Mouse (Mus musculus) CH12.LX (cell line): ENCODE results near the gene Dcdc2b. TPM values are rescaled to one million over a fixed set of nuclear protein-coding genes. Genes with fewer than 3 reads are reported as not detected.

Experiments used
- DNase-seq: peaks from one replicate; pipeline ENCODE4 v3.0.0-alpha.2; 2013; ENCODE audit errors: extremely low read depth
- H3K27ac ChIP-seq: 2 replicates; pipeline ENCODE4 v1.5.1; 2012; ENCODE audit warnings: low read depth, mild to moderate bottlenecking, control low read depth, moderate library complexity; ENCODE audit not compliant: insufficient read depth
- H3K27me3 ChIP-seq: replicated peaks from 2 replicates; pipeline ENCODE3; 2012; ENCODE audit warnings: inconsistent platforms
- H3K36me3 ChIP-seq, 2 experiments: replicated peaks in 1 of 2; 2 replicates each; pipeline versions ENCODE3 to v1.6.1; 2012; ENCODE audit warnings: inconsistent platforms in 1 of 2, low read length in 1 of 2, mild to moderate bottlenecking in 1 of 2, mixed read lengths in 1 of 2, moderate library complexity in 1 of 2; ENCODE audit not compliant: control insufficient read depth in 1 of 2, insufficient read depth in 1 of 2
- H3K4me1 ChIP-seq, 2 experiments: 2 replicates each; pipeline ENCODE4 v1.6.1; 2012; ENCODE audit warnings: inconsistent platforms in 1 of 2, moderate library complexity in 1 of 2; ENCODE audit not compliant: insufficient read depth in 2 of 2, control insufficient read depth in 1 of 2
- H3K4me2 ChIP-seq: 2 replicates; pipeline ENCODE4 v1.6.1; 2012; ENCODE audit warnings: low read depth, mild to moderate bottlenecking, control low read depth; ENCODE audit not compliant: poor library complexity, insufficient read depth, severe bottlenecking
- H3K4me3 ChIP-seq, 3 experiments: fragments of 150-350 bp in 1 of 3; sonication (generic) in 1 of 3; replicated peaks in 1 of 3; 2 replicates each; pipeline versions ENCODE3 to v1.5.1; 2011 to 2012; ENCODE audit warnings: low read depth in 2 of 3, low read length in 2 of 3, mild to moderate bottlenecking in 2 of 3, moderate library complexity in 2 of 3, control low read depth in 1 of 3, improper control_type of control experiment in 1 of 3, inconsistent platforms in 1 of 3, mixed read lengths in 1 of 3; ENCODE audit not compliant: poor library complexity in 1 of 3
- H3K79me2 ChIP-seq: replicated peaks from 2 replicates; pipeline ENCODE4 v1.6.1; 2012; ENCODE audit warnings: mild to moderate bottlenecking, moderate library complexity; ENCODE audit not compliant: control insufficient read depth, poor library complexity, insufficient read depth, severe bottlenecking; ENCODE audit errors: extremely low read depth
- H3K9ac ChIP-seq: 2 replicates; pipeline ENCODE4 v1.6.1; 2012; ENCODE audit warnings: low read depth, mild to moderate bottlenecking, control low read depth, moderate library complexity; ENCODE audit not compliant: insufficient read depth
- H3K9me3 ChIP-seq: replicated peaks from 2 replicates; pipeline ENCODE3; 2012; ENCODE audit warnings: low read length, inconsistent platforms, mixed read lengths
- CHD1 ChIP-seq: IDR thresholded peaks from 2 replicates; pipeline ENCODE4 v1.6.1; 2012; ENCODE audit warnings: low read depth, low read length, improper control_type of control experiment, inconsistent platforms
- CHD2 ChIP-seq: IDR thresholded peaks from 2 replicates; pipeline ENCODE4 v1.6.1; 2011; ENCODE audit warnings: low read length, improper control_type of control experiment
- E2F4 ChIP-seq: IDR thresholded peaks from 2 replicates; pipeline ENCODE4 v1.6.1; 2011; ENCODE audit warnings: low read depth, low read length, improper control_type of control experiment; ENCODE audit not compliant: insufficient replicate concordance
- ELF1 ChIP-seq: IDR thresholded peaks from 2 replicates; pipeline ENCODE4 v1.6.1; 2014; ENCODE audit warnings: low read depth, mild to moderate bottlenecking, inconsistent platforms, low read length, improper control_type of control experiment
- GABPA ChIP-seq: IDR thresholded peaks from 2 replicates; pipeline ENCODE4 v1.6.1; 2012; ENCODE audit warnings: low read depth, low read length, improper control_type of control experiment, inconsistent platforms; ENCODE audit not compliant: insufficient replicate concordance
- IRF4 ChIP-seq: IDR thresholded peaks from 2 replicates; pipeline ENCODE4 v1.6.1; 2014; ENCODE audit warnings: low read depth, mild to moderate bottlenecking, inconsistent platforms, low read length, improper control_type of control experiment
- KAT2A ChIP-seq: IDR thresholded peaks from 2 replicates; pipeline ENCODE4 v1.6.1; 2012; ENCODE audit warnings: low read length, improper control_type of control experiment, inconsistent platforms; ENCODE audit not compliant: insufficient replicate concordance
- MAX ChIP-seq: IDR thresholded peaks from 2 replicates; pipeline ENCODE4 v1.6.1; 2011; ENCODE audit warnings: low read length, improper control_type of control experiment
- MAZ ChIP-seq: IDR thresholded peaks from 2 replicates; pipeline ENCODE4 v1.6.1; 2012; ENCODE audit warnings: low read depth, mild to moderate bottlenecking, inconsistent platforms, low read length, improper control_type of control experiment, moderate library complexity
- MEF2A ChIP-seq: IDR thresholded peaks from 2 replicates; pipeline ENCODE4 v1.6.1; 2014; ENCODE audit warnings: low read depth, mild to moderate bottlenecking, inconsistent platforms, low read length, improper control_type of control experiment, borderline replicate concordance
- MXI1 ChIP-seq: IDR thresholded peaks from 2 replicates; pipeline ENCODE4 v1.6.1; 2011; ENCODE audit warnings: mild to moderate bottlenecking, low read depth, low read length, improper control_type of control experiment
- NELFE ChIP-seq: IDR thresholded peaks from 2 replicates; pipeline ENCODE4 v1.6.1; 2011; ENCODE audit warnings: low read depth, low read length, improper control_type of control experiment
- NRF1 ChIP-seq: IDR thresholded peaks from 2 replicates; pipeline ENCODE4 v1.6.1; 2014; ENCODE audit warnings: low read depth, mild to moderate bottlenecking, inconsistent platforms, low read length, improper control_type of control experiment, moderate library complexity
- POLR2A ChIP-seq: IDR thresholded peaks from 2 replicates; pipeline ENCODE4 v1.6.1; 2011; ENCODE audit warnings: low read depth, mild to moderate bottlenecking, improper control_type of control experiment, low read length
- POLR2AphosphoS2 ChIP-seq: IDR thresholded peaks from 2 replicates; pipeline ENCODE4 v1.6.1; 2011; ENCODE audit warnings: low read depth, low read length, improper control_type of control experiment
- RAD21 ChIP-seq: IDR thresholded peaks from 2 replicates; pipeline ENCODE4 v1.6.1; 2011; ENCODE audit warnings: low read depth, mild to moderate bottlenecking, low read length, improper control_type of control experiment, moderate library complexity
- SMC3 ChIP-seq: IDR thresholded peaks from 2 replicates; pipeline ENCODE4 v1.6.1; 2011; ENCODE audit warnings: low read depth, low read length, improper control_type of control experiment
- TCF12 ChIP-seq: IDR thresholded peaks from 2 replicates; pipeline ENCODE4 v1.6.1; 2014; ENCODE audit warnings: low read depth, mild to moderate bottlenecking, inconsistent platforms, low read length, improper control_type of control experiment
- USF1 ChIP-seq: IDR thresholded peaks from 2 replicates; pipeline ENCODE4 v1.6.1; 2014; ENCODE audit warnings: low read depth, mild to moderate bottlenecking, inconsistent platforms, low read length, improper control_type of control experiment
- ZC3H11A ChIP-seq: IDR thresholded peaks from 2 replicates; pipeline ENCODE4 v1.6.1; 2012; ENCODE audit warnings: low read depth, mild to moderate bottlenecking, inconsistent platforms, low read length, improper control_type of control experiment
- ZMIZ1 ChIP-seq: IDR thresholded peaks from 2 replicates; pipeline ENCODE4 v1.6.1; 2012; ENCODE audit warnings: low read depth, mild to moderate bottlenecking, inconsistent platforms, low read length, improper control_type of control experiment
- ZNF384 ChIP-seq: IDR thresholded peaks from 2 replicates; pipeline ENCODE4 v1.6.1; 2012; ENCODE audit warnings: low read depth, low read length, improper control_type of control experiment, inconsistent platforms
- dilution Hi-C: fragments of 300-500 bp; cut with MboI; formaldehyde crosslinking; loops from 2 replicates; pipeline ENCODE4 v1.14.3; 2020; ENCODE audit warnings: low sequenced_read_pairs; ENCODE audit not compliant: extremely low pct_unique_long_range_greater_than_20kb, extremely low pct_ligation_motif_present
- in situ Hi-C: fragments of 300-500 bp; cut with MboI; formaldehyde crosslinking; loops from 3 replicates; pipeline ENCODE4 v1.14.3; 2019; ENCODE audit warnings: low sequenced_read_pairs, low pct_ligation_motif_present, low pct_unique_long_range_greater_than_20kb, mixed read lengths
- polyA plus RNA-seq: library from polyadenylated mRNA; unstranded; fragments of >175 nt; gene quantifications from 2 replicates; pipeline ENCODE4 v1.2.1, GENCODE M21; 2012; ENCODE audit warnings: low read depth; ENCODE audit not compliant: insufficient read length
- total RNA-seq, 2 experiments: library from RNA; depleted of rRNA; stranded (reverse); fragments of 300-350 nt in 1 of 2; fragments of >200 nt in 1 of 2; gene quantifications; 2 replicates each; pipeline ENCODE4 v1.2.3; 2012 to 2014

The Dcdc2b gene
- total and polyA plus RNA-seq, 3 experiments, result 0.66 to 1.6 TPM; not detected in 1

DNA sequence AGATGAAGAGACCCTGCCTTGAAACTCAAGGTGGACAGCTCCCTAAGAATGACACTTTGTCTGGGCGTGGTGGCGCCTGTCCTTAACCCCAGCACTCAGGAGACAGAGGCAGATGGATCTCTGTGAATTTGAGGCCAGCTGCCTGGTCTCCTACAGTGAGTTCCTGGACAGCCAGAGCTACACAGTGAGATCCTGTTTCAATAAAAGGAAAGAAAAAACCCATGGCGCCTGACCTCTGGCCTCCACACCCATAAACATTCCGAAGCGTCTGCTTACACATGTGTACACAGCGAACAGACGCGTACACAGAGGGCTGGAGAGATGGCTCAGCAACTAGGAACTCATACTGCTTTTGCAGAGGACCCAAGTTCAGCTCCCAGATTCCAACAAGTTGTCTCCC is 50.3 kb downstream of the Dcdc2b start:
- no peak for TF ChIP-seq ELF1
- no peak for TF ChIP-seq GABPA
- no peak for TF ChIP-seq ZNF384
- no peak for TF ChIP-seq MAZ
- no peak for TF ChIP-seq NRF1
- TF ChIP-seq CHD1, result no peak
- no peak for TF ChIP-seq KAT2A
- no peak for TF ChIP-seq MAX
- TF ChIP-seq MEF2A, result no peak
- Histone ChIP-seq H3K4me1 (peaks cover 0 to 9% of the 10 kb centered on the region in 2 experiments; a peak in 2 of 4 replicates), H3K4me3 (no peak overlapping the region), H3K9ac (no peak overlapping the region), H3K4me2 (no peak overlapping the region), H3K27me3 (no peaks in the 10 kb centered on the region), H3K9me3 (no peaks in the 10 kb centered on the region), H3K27ac (no peak overlapping the region), H3K79me2 (no peaks in the 10 kb centered on the region), H3K36me3 (no peaks in the 10 kb centered on the region)
- DNase-seq, result no peak
- in situ Hi-C loops, result no loop called here
- dilution Hi-C loops, result no loop called here

DNA sequence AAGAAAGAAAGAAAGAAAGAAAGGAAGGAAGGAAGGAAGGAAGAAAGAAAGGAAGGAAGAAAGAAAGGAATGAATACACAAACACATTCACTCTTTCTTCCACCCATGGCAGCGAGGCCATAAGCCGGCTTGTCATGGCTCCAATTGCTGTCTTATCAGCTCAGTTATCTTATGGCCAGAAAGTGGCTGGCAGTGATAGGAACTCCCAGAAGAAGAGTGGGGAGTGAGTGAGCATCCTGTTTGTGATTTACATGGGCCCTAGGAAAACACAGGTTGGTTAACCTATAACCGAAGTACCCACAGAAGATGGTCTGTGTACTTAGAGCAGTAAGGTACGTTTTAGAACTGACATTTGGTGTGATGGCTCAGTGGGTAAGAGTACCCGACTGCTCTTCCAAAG is 52.9 kb downstream of the Dcdc2b start:
- H3K36me3 ChIP-seq, result peaks cover 0 to under 1% of the 10 kb centered on the region in 2 experiments
- in situ Hi-C loops, result no loop called here
- H3K4me3 ChIP-seq, result no peak overlapping the region
- H3K9ac ChIP-seq, result no peak overlapping the region
- no peak for DNase-seq
- dilution Hi-C loops, result no loop called here
- no peaks in the 10 kb centered on the region for H3K9me3 ChIP-seq
- TF ChIP-seq TCF12 (no peak), NELFE (no peak), MXI1 (no peak), POLR2AphosphoS2 (no peak), USF1 (no peak), CHD2 (no peak), ZMIZ1 (no peak), MAX (no peak), POLR2A (no peak), SMC3 (no peak), RAD21 (no peak), E2F4 (no peak), ZC3H11A (no peak), IRF4 (no peak)
- no peaks in the 10 kb centered on the region; the same call in 1 of the 2 replicates for H3K79me2 ChIP-seq
- peaks cover under 1 to 17% of the 10 kb centered on the region in 2 experiments for H3K4me1 ChIP-seq
- H3K27me3 ChIP-seq, result no peaks in the 10 kb centered on the region
- H3K4me2 ChIP-seq, result no peak overlapping the region
- H3K27ac ChIP-seq, result no peak overlapping the region

Other genes starting within 250 kb of the Dcdc2b start
- gene Zbtb8a, start 236.1 kb downstream of the Dcdc2b start, total RNA-seq (2012; rRNA removed), result 0.04 TPM in 1 of 2 replicates, not detected in the other
- 0.16 TPM in 1 of 2 replicates, not detected in the other for gene Zbtb8a, start 236.1 kb downstream of the Dcdc2b start, total RNA-seq (2014; rRNA removed)
- 0.11 TPM in 1 of 2 replicates, not detected in the other for gene Zbtb8a, start 236.1 kb downstream of the Dcdc2b start, polyA plus RNA-seq
- gene Zbtb8b, start 173.4 kb downstream of the Dcdc2b start, total RNA-seq (2012; rRNA removed), result 0.04 TPM in 2 replicates
- gene Zbtb8b, start 173.4 kb downstream of the Dcdc2b start, total RNA-seq (2014; rRNA removed), result not detected in 2 replicates
- not detected in 2 replicates for gene Zbtb8b, start 173.4 kb downstream of the Dcdc2b start, polyA plus RNA-seq
- 20.2 and 20.4 TPM in 2 replicates for gene Bsdc1, start 152.7 kb downstream of the Dcdc2b start, total RNA-seq (2012; rRNA removed)
- 19.3 and 20.6 TPM in 2 replicates for gene Bsdc1, start 152.7 kb downstream of the Dcdc2b start, total RNA-seq (2014; rRNA removed)
- 16.1 and 27.2 TPM in 2 replicates for gene Bsdc1, start 152.7 kb downstream of the Dcdc2b start, polyA plus RNA-seq
- 0.13 TPM in 1 of 2 replicates, not detected in the other for gene Tssk3, start 123.2 kb downstream of the Dcdc2b start, total RNA-seq (2012; rRNA removed)
- gene Tssk3, start 123.2 kb downstream of the Dcdc2b start, total RNA-seq (2014; rRNA removed), result not detected in 2 replicates
- not detected in 2 replicates for gene Tssk3, start 123.2 kb downstream of the Dcdc2b start, polyA plus RNA-seq
- not detected in 2 replicates for gene Fam229a, start 123.1 kb downstream of the Dcdc2b start, total RNA-seq (2012; rRNA removed)
- gene Fam229a, start 123.1 kb downstream of the Dcdc2b start, total RNA-seq (2014; rRNA removed), result not detected in 2 replicates
- not detected in 2 replicates for gene Fam229a, start 123.1 kb downstream of the Dcdc2b start, polyA plus RNA-seq
- 194 and 195 TPM in 2 replicates for gene Marcksl1, start 100.7 kb downstream of the Dcdc2b start, total RNA-seq (2012; rRNA removed)
- gene Marcksl1, start 100.7 kb downstream of the Dcdc2b start, total RNA-seq (2014; rRNA removed), result 260 and 265 TPM in 2 replicates
- 423 and 494 TPM in 2 replicates for gene Marcksl1, start 100.7 kb downstream of the Dcdc2b start, polyA plus RNA-seq
- gene Hdac1, start 71.5 kb downstream of the Dcdc2b start, total RNA-seq (2012; rRNA removed), result 71.7 and 75.4 TPM in 2 replicates
- 104 and 106 TPM in 2 replicates for gene Hdac1, start 71.5 kb downstream of the Dcdc2b start, total RNA-seq (2014; rRNA removed)
- gene Hdac1, start 71.5 kb downstream of the Dcdc2b start, polyA plus RNA-seq, result 231 and 233 TPM in 2 replicates
- gene Lck, start 40.6 kb downstream of the Dcdc2b start, total RNA-seq (2012; rRNA removed), result 67.2 and 80.9 TPM in 2 replicates
- gene Lck, start 40.6 kb downstream of the Dcdc2b start, total RNA-seq (2014; rRNA removed), result 64.6 and 70.0 TPM in 2 replicates
- gene Lck, start 40.6 kb downstream of the Dcdc2b start, polyA plus RNA-seq, result 138 and 177 TPM in 2 replicates
- gene Fam167b, start 35.7 kb downstream of the Dcdc2b start, total RNA-seq (2012; rRNA removed), result 1.1 and 1.4 TPM in 2 replicates
- gene Fam167b, start 35.7 kb downstream of the Dcdc2b start, total RNA-seq (2014; rRNA removed), result 0.49 TPM in 1 of 2 replicates, not detected in the other
- 0.82 and 1.2 TPM in 2 replicates for gene Fam167b, start 35.7 kb downstream of the Dcdc2b start, polyA plus RNA-seq
- 667 and 673 TPM in 2 replicates for gene Eif3i, start 13.6 kb downstream of the Dcdc2b start, total RNA-seq (2012; rRNA removed)
- gene Eif3i, start 13.6 kb downstream of the Dcdc2b start, total RNA-seq (2014; rRNA removed), result 702 and 753 TPM in 2 replicates
- 418 and 446 TPM in 2 replicates for gene Eif3i, start 13.6 kb downstream of the Dcdc2b start, polyA plus RNA-seq
- gene Tmem234, start 13.6 kb downstream of the Dcdc2b start, total RNA-seq (2012; rRNA removed), result 111 and 121 TPM in 2 replicates
- gene Tmem234, start 13.6 kb downstream of the Dcdc2b start, total RNA-seq (2014; rRNA removed), result 97.6 and 104 TPM in 2 replicates
- gene Tmem234, start 13.6 kb downstream of the Dcdc2b start, polyA plus RNA-seq, result 112 and 113 TPM in 2 replicates
- 24.3 and 27.0 TPM in 2 replicates for gene Iqcc, start 4.8 kb upstream of the Dcdc2b start, total RNA-seq (2012; rRNA removed)
- 15.9 and 18.4 TPM in 2 replicates for gene Iqcc, start 4.8 kb upstream of the Dcdc2b start, total RNA-seq (2014; rRNA removed)
- 13.5 and 14.1 TPM in 2 replicates for gene Iqcc, start 4.8 kb upstream of the Dcdc2b start, polyA plus RNA-seq
- 24.0 and 24.2 TPM in 2 replicates for gene Ccdc28b, start 9.7 kb upstream of the Dcdc2b start, total RNA-seq (2012; rRNA removed)
- 27.3 and 35.5 TPM in 2 replicates for gene Ccdc28b, start 9.7 kb upstream of the Dcdc2b start, total RNA-seq (2014; rRNA removed)
- gene Ccdc28b, start 9.7 kb upstream of the Dcdc2b start, polyA plus RNA-seq, result 26.6 and 28.0 TPM in 2 replicates
- gene Txlna, start 26.8 kb upstream of the Dcdc2b start, total RNA-seq (2012; rRNA removed), result 51.8 and 68.2 TPM in 2 replicates
- gene Txlna, start 26.8 kb upstream of the Dcdc2b start, total RNA-seq (2014; rRNA removed), result 50.0 and 52.2 TPM in 2 replicates
- gene Txlna, start 26.8 kb upstream of the Dcdc2b start, polyA plus RNA-seq, result 64.7 and 103 TPM in 2 replicates
- gene Kpna6, start 58.5 kb upstream of the Dcdc2b start, total RNA-seq (2012; rRNA removed), result 17.3 and 23.9 TPM in 2 replicates
- gene Kpna6, start 58.5 kb upstream of the Dcdc2b start, total RNA-seq (2014; rRNA removed), result 19.6 and 22.4 TPM in 2 replicates
- 25.8 and 26.4 TPM in 2 replicates for gene Kpna6, start 58.5 kb upstream of the Dcdc2b start, polyA plus RNA-seq
- 11.3 and 11.9 TPM in 2 replicates for gene Tmem39b, start 82.6 kb upstream of the Dcdc2b start, total RNA-seq (2012; rRNA removed)
- gene Tmem39b, start 82.6 kb upstream of the Dcdc2b start, total RNA-seq (2014; rRNA removed), result 13.9 and 14.6 TPM in 2 replicates
- gene Tmem39b, start 82.6 kb upstream of the Dcdc2b start, polyA plus RNA-seq, result 33.5 and 37.7 TPM in 2 replicates
- 58.6 and 65.9 TPM in 2 replicates for gene Khdrbs1, start 128.0 kb upstream of the Dcdc2b start, total RNA-seq (2012; rRNA removed)
- 67.4 and 79.0 TPM in 2 replicates for gene Khdrbs1, start 128.0 kb upstream of the Dcdc2b start, total RNA-seq (2014; rRNA removed)
- gene Khdrbs1, start 128.0 kb upstream of the Dcdc2b start, polyA plus RNA-seq, result 125 TPM in 2 replicates
- gene Ptp4a2, start 197.0 kb upstream of the Dcdc2b start, total RNA-seq (2012; rRNA removed), result 113 and 163 TPM in 2 replicates
- 415 and 493 TPM in 2 replicates for gene Ptp4a2, start 197.0 kb upstream of the Dcdc2b start, total RNA-seq (2014; rRNA removed)
- 327 and 467 TPM in 2 replicates for gene Ptp4a2, start 197.0 kb upstream of the Dcdc2b start, polyA plus RNA-seq